In genomic region chr6:64862901-64863300, GRCm38 (mm10) we compare ENCODE assay signal across 28 mouse cellular contexts.
"Had no signal": no experiment of that assay in that cellular context is flagged by ENCODE, and none has a peak within 500 bp of the region (broad histone marks: within the 10 kb centered on the region; RNA-seq: fewer than 3 reads in every experiment).

No protein-coding gene starts in this region.

- H3K9me3 ChIP-seq: embryonic facial prominence, embryonic 10.5 days; embryonic facial prominence, embryonic 12.5 days; embryonic facial prominence, embryonic 13.5 days; embryonic facial prominence, embryonic 15.5 days; forebrain, embryonic 12.5 days; forebrain, embryonic 13.5 days; forebrain, embryonic 15.5 days had no signal

- H3K27ac ChIP-seq: embryonic facial prominence, embryonic 10.5 days; embryonic facial prominence, embryonic 12.5 days; embryonic facial prominence, embryonic 13.5 days; embryonic facial prominence, embryonic 15.5 days; forebrain, embryonic 10.5 days; forebrain, embryonic 12.5 days; forebrain, embryonic 13.5 days; forebrain, embryonic 15.5 days; gastrocnemius, adult 2 months had no signal

- H3K9ac ChIP-seq: embryonic facial prominence, embryonic 12.5 days; embryonic facial prominence, embryonic 13.5 days; embryonic facial prominence, embryonic 15.5 days; forebrain, embryonic 12.5 days; forebrain, embryonic 13.5 days; forebrain, embryonic 15.5 days; forebrain, postnatal 0 days had no signal

- H3K4me3 ChIP-seq: embryonic facial prominence, embryonic 10.5 days; embryonic facial prominence, embryonic 12.5 days; embryonic facial prominence, embryonic 13.5 days; embryonic facial prominence, embryonic 15.5 days; erythroblast, embryonic 14.5 days; forebrain, embryonic 10.5 days; forebrain, embryonic 12.5 days; forebrain, embryonic 13.5 days; forebrain, embryonic 15.5 days; gastrocnemius, adult 2 months had no signal

- DNase-seq: cerebellum, adult 18-20 months; cerebellum, adult 2 months; cerebellum, adult 8-10 months; cerebellum, adult 9-10 months; cerebellum, adult 9-11 months; cerebellum, postnatal 10 days; cerebellum, postnatal 14 days; cerebellum, postnatal 25 days; cerebellum, postnatal 36 days; embryo, embryonic 11 days; forebrain, postnatal 0 days; gastrocnemius, adult 2 months; gastrocnemius, postnatal 10 days; gastrocnemius, postnatal 14 days; gastrocnemius, postnatal 25 days; gastrocnemius, postnatal 36 days; heart, adult 11 months had no signal

- H3K4me1 ChIP-seq: embryonic facial prominence, embryonic 10.5 days; embryonic facial prominence, embryonic 12.5 days; embryonic facial prominence, embryonic 13.5 days; embryonic facial prominence, embryonic 15.5 days; forebrain, embryonic 12.5 days; forebrain, embryonic 13.5 days; forebrain, embryonic 15.5 days had no signal

- H3K36me3 ChIP-seq: embryonic facial prominence, embryonic 10.5 days; embryonic facial prominence, embryonic 12.5 days; embryonic facial prominence, embryonic 13.5 days; embryonic facial prominence, embryonic 15.5 days; forebrain, embryonic 10.5 days; forebrain, embryonic 12.5 days; forebrain, embryonic 15.5 days had no signal

- ATAC-seq: forebrain, embryonic 13.5 days; forebrain, embryonic 14.5 days; forebrain, embryonic 15.5 days; forebrain, embryonic 16.5 days; forebrain, postnatal 0 days had no signal

- H3K4me2 ChIP-seq: embryonic facial prominence, embryonic 12.5 days; embryonic facial prominence, embryonic 13.5 days; embryonic facial prominence, embryonic 15.5 days; forebrain, embryonic 12.5 days; forebrain, embryonic 13.5 days; forebrain, embryonic 15.5 days had no signal

- H3K27me3 ChIP-seq: embryonic facial prominence, embryonic 12.5 days; embryonic facial prominence, embryonic 13.5 days; embryonic facial prominence, embryonic 15.5 days; forebrain, embryonic 12.5 days; forebrain, embryonic 13.5 days; forebrain, embryonic 15.5 days had no signal
